Mouse (Mus musculus) CD4-positive, CD25-positive, alpha-beta regulatory T cell, adult 2 months (primary cell): ENCODE measurements around the gene Tm2d1.
A peak's percentile ranks its signal among the peaks of the same experiment; 100 is the strongest.

Source experiments
- DNase-seq: peaks from one replicate; pipeline ENCODE4 v3.0.0-alpha.2; 2012; ENCODE audit warnings: low read depth, low spot score

Gene Tm2d1

DNA sequence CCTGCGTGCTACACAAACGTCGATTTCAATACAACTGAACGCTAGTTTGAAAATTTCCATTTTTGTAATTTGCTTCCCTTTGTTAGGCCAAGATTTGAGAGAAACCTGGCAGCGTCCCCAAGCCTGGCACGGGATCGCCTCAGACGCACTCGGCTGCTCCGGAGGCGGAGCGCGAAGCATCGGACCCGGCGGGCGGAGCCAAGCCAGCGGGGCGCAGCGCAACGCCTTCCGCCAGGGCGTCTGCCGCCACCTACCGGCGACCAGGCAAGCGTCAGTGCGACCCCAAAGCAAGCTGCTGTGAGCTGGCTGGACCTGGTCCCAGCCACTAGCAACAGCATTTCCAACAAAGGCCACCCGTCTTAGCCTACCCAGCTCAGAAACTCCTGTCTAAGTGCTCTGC, 60.9 kb downstream of the Tm2d1 start:
- DNase-seq: peak; percentile 93

DNA sequence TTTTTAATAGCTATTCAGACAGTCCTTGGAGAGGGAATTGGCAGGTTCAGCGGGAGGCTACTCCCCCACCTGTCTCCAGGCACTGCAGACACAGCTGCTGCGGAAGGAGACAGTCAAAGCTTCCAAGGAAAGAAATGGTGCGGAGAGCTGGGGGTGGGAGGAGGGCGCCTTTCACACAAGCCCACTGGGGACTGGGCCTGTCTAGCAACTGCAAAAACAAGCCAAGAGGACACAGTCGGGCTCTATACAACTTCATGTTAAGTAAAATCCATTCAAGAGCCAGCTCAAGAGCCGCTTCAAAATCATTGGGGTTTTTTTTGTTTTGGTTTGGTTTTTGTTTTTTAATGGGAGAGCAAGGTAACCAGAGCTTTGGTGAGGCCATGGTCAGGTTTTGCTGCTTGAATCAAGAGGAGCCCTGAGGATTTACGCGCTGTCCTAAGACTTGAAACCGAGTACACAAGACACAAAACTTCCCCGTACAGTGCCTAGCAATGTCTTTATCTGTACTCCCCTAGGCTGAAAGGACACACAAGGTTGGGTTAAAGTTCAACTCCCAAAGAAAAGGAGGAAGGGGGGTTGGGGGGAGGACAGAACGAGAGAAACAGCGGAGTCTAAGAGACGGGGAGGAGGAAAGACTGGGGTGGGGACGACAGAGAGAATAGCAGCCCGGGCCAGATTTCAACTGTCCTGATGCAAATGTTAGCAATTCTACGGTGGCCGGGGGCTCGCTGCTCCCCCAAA, 61.6 kb downstream of the Tm2d1 start:
- peak; percentile 24 for DNase-seq

DNA sequence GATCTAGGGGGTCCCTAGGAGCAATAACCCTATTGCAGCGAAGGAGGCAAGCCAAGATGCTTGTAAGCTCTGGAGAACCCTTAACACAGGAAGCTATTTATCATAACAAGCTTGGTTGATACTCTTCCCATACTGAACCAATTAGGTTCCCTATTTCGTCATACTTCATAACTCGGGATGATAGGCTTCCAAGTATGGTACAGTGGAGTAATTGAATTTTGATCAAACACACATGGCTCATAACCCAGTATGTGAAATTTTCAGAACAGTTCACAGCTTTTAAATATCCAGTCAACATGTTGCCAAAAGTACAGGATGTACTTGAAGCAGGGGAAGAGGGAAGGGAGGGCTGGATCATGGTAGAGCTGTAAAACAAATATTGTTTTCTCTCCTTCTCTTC, 64.3 kb downstream of the Tm2d1 start:
- DNase-seq: no peak

DNA sequence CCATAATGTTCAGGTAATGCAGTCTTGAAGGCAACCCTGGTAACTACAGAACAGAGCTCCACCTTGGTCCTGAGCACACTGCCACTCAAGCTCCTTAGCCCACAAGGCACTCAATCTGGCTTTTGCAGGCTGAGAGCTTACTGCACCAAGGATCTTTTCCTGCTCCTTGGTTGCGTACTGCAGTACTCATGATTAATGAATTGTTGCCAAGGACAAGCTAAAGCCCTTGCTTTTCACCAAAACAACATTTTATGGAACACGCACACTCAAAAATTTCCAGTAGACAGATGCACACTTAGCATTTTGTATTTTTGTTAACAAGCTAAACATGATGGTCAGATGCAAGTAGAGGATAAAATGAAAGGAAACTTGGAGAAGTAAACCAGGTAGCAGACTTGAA, 66.0 kb downstream of the Tm2d1 start:
- DNase-seq: no peak
